Mouse (Mus musculus) liver, embryonic 14.5 days (tissue): ENCODE data around the gene Kxd1. TPM values are rescaled to one million over a fixed set of nuclear protein-coding genes. Genes with fewer than 3 reads are reported as not detected.

Experiments
- ATAC-seq: fragments of 200-750 bp; cut with Nextera tagmentation; 2 replicates; pipeline ENCODE4 v1.8.0; 2017; ENCODE audit warnings: moderate number of reproducible peaks, mild to moderate bottlenecking, moderate library complexity; ENCODE audit not compliant: insufficient read depth
- DNase-seq, 3 experiments: peaks; one replicate each; pipeline ENCODE4 v3.0.0-alpha.2; 2012 to 2013; ENCODE audit warnings: low read depth in 3 of 3, low spot score in 3 of 3
- H3K27ac ChIP-seq: fragments of 300-500 bp; sonication (generic); 2 replicates; pipeline ENCODE4 v1.5.1; 2014; ENCODE audit warnings: moderate library complexity, mild to moderate bottlenecking, control low read depth, inconsistent platforms
- H3K27me3 ChIP-seq: fragments of 300-500 bp; sonication (generic); 2 replicates; pipeline ENCODE4 v1.6.1; 2014; ENCODE audit warnings: mild to moderate bottlenecking, low read length, moderate library complexity; ENCODE audit not compliant: control insufficient read depth, insufficient read depth
- H3K36me3 ChIP-seq: fragments of 300-500 bp; sonication (generic); replicated peaks from 2 replicates; pipeline ENCODE4 v1.6.1; 2014; ENCODE audit warnings: low read depth; ENCODE audit not compliant: control insufficient read depth, insufficient read depth
- H3K4me1 ChIP-seq, 2 experiments: fragments of 200-500 bp in 1 of 2; fragments of 300-500 bp in 1 of 2; sonication (generic) in 1 of 2; replicated peaks; 2 replicates each; pipeline ENCODE4 v1.6.1; 2012 to 2014; ENCODE audit warnings: antibody characterized with exemption in 1 of 2, inconsistent platforms in 1 of 2, low read length in 1 of 2; ENCODE audit not compliant: control insufficient read depth in 2 of 2, insufficient read depth in 2 of 2
- H3K4me2 ChIP-seq: fragments of 300-500 bp; sonication (generic); 2 replicates; pipeline ENCODE4 v1.6.1; 2014; ENCODE audit warnings: low read depth, mild to moderate bottlenecking, control low read depth, moderate library complexity
- H3K4me3 ChIP-seq, 2 experiments: fragments of 200-500 bp in 1 of 2; fragments of 300-500 bp in 1 of 2; sonication (generic) in 1 of 2; 2 replicates each; pipeline ENCODE4 v1.5.1; 2012 to 2014; ENCODE audit warnings: low read depth in 2 of 2, low read length in 2 of 2, mild to moderate bottlenecking in 2 of 2, control low read depth in 1 of 2, inconsistent platforms in 1 of 2, moderate library complexity in 1 of 2; ENCODE audit not compliant: insufficient read depth in 1 of 2
- H3K9ac ChIP-seq: fragments of 300-500 bp; sonication (generic); replicated peaks from 2 replicates; pipeline ENCODE4 v1.6.1; 2014; ENCODE audit warnings: mild to moderate bottlenecking, control low read depth, moderate library complexity
- H3K9me3 ChIP-seq: fragments of 300-500 bp; sonication (generic); 2 replicates; pipeline ENCODE4 v1.6.1; 2016; ENCODE audit warnings: low read length, mixed read lengths; ENCODE audit not compliant: control insufficient read depth
- CTCF ChIP-seq: IDR thresholded peaks from 2 replicates; pipeline ENCODE4 v1.5.1; 2016; ENCODE audit warnings: antibody characterized with exemption, low read depth, control low read depth
- EP300 ChIP-seq: IDR thresholded peaks from 2 replicates; pipeline ENCODE4 v1.6.1; 2016; ENCODE audit warnings: antibody characterized with exemption, low read depth
- WGBS: fragments of 180-500 bp; shearing (Covaris S2); extraction: QIAGEN DNeasy Blood & Tissue Kit; methylation state at CpG from one replicate; pipeline ENCODE4 v1.1.7; 2014; ENCODE audit not compliant: insufficient replicate concordance; 5-methylcytosine and 5-hydroxymethylcytosine counted together
- polyA plus RNA-seq, 2 experiments: library from polyadenylated mRNA; depleted of rRNA in 1 of 2; stranded (reverse) in 1 of 2; unstranded in 1 of 2; fragments of >200 nt; fragmentation: Nextera tagmentation in 1 of 2; extraction: Ambion mirVana in 1 of 2; gene quantifications; 2 replicates each; pipeline versions ENCODE4 v1.2.1 to v1.2.3; 2012 to 2014

The Kxd1 gene
- polyA plus RNA-seq, 2 experiments: 28.9 to 32.6 TPM

- Histone ChIP-seq H3K9ac (no peak within 1 kb of the TSS), H3K27me3 (peaks cover 98% of the 10 kb centered on the region), H3K4me1 (0 out of 4 replicates have a peak, but pooled peaks cover 0 to 2% of the 10 kb centered on the region in 2 experiments), H3K4me3 (peak within 1 kb of the TSS in 1 of 2 experiments; percentile 29; a peak in 2 of 4 replicates), H3K27ac (no peak within 1 kb of the TSS), H3K9me3 (no peaks in the 10 kb centered on the region), H3K36me3 (no peaks in the 10 kb centered on the region), H3K4me2 (peak within 1 kb of the TSS; percentile 40)
- ATAC-seq (no peak), DNase-seq (no peak)
- TF ChIP-seq EP300: no peak
- TF ChIP-seq CTCF: no peak
- WGBS: 1% methylated on average over 74 of the region's 93 CpGs
These were observed 34.8 kb downstream of the Kxd1 start, which contains the start of gene Crlf1 for GRCm38 (mm10) chr8:70492664-70493640. Gene Crlf1, plus strand, starts transcription at chr8:70493158.

GRCm38 (mm10) chr8:70490880-70491495 lies 36.8 kb downstream of the Kxd1 start:
- H3K4me2 ChIP-seq: no peak overlapping the region
- DNase-seq: no peak
- 6% methylated on average over 20 of the region's 20 CpGs for WGBS
- H3K27ac ChIP-seq: no peak overlapping the region
- TF ChIP-seq EP300 (no peak), CTCF (no peak)
- H3K36me3 ChIP-seq: no peaks in the 10 kb centered on the region
- H3K9ac ChIP-seq: no peak overlapping the region
- H3K27me3 ChIP-seq: peaks cover 99% of the 10 kb centered on the region
- no peak overlapping the region for H3K4me3 ChIP-seq
- H3K9me3 ChIP-seq: no peaks in the 10 kb centered on the region
- no peak for ATAC-seq
- H3K4me1 ChIP-seq: 0 out of 4 replicates have a peak, but pooled peaks cover 0 to 2% of the 10 kb centered on the region in 2 experiments

GRCm38 (mm10) chr8:70490061-70490879 lies 37.5 kb downstream of the Kxd1 start:
- H3K4me3 ChIP-seq: no peak overlapping the region

GRCm38 (mm10) chr8:70489576-70489975 lies 38.2 kb downstream of the Kxd1 start:
- Histone ChIP-seq H3K9ac (no peak overlapping the region), H3K4me2 (peak overlapping the region; percentile 44), H3K27ac (no peak overlapping the region)

More at GRCm38 (mm10) chr8:70490061-70490879, 37.5 kb downstream of the Kxd1 start:
- H3K36me3 ChIP-seq: no peaks in the 10 kb centered on the region
- H3K4me2 ChIP-seq: no peak overlapping the region
- ATAC-seq: no peak
- no peak for TF ChIP-seq EP300
- TF ChIP-seq CTCF: no peak
- H3K4me1 ChIP-seq: 0 out of 4 replicates have a peak, but pooled peaks cover 0 to 2% of the 10 kb centered on the region in 2 experiments
- no peak overlapping the region for H3K27ac ChIP-seq
- peaks cover 99% of the 10 kb centered on the region for H3K27me3 ChIP-seq
- no peak for DNase-seq
- no peak overlapping the region for H3K9ac ChIP-seq
- H3K9me3 ChIP-seq: no peaks in the 10 kb centered on the region
- WGBS: 17% methylated on average over 10 of the region's 10 CpGs

More at GRCm38 (mm10) chr8:70489576-70489975, 38.2 kb downstream of the Kxd1 start:
- Histone ChIP-seq H3K27me3 (peaks cover 99% of the 10 kb centered on the region), H3K9me3 (no peaks in the 10 kb centered on the region), H3K36me3 (no peaks in the 10 kb centered on the region), H3K4me3 (peak overlapping the region in 1 of 2 experiments; percentile 33; a peak in 2 of 4 replicates), H3K4me1 (0 out of 4 replicates have a peak, but pooled peaks cover 0 to 2% of the 10 kb centered on the region in 2 experiments)
- WGBS: 1% methylated on average over 36 of the region's 41 CpGs
- no peak for TF ChIP-seq CTCF
- no peak for TF ChIP-seq EP300
- ATAC-seq: no peak
- DNase-seq: no peak
